Mouse (Mus musculus) lung, postnatal 14 days (tissue): ENCODE measurements at regions not wholly inside any gene's neighbourhood (a gene's known extent, or its start where the extent isn't known, plus 50 kb on each side); places are given as distances from the start of the nearest gene placed in this dataset.
"Not testable (repeated sequence)": the region's sequence is repeated elsewhere in the genome, so short reads cannot be mapped to it uniquely, and the experiment has no call there.

Experiments
- DNase-seq: peaks from one replicate; pipeline ENCODE4 v3.0.0; 2021

DNA sequence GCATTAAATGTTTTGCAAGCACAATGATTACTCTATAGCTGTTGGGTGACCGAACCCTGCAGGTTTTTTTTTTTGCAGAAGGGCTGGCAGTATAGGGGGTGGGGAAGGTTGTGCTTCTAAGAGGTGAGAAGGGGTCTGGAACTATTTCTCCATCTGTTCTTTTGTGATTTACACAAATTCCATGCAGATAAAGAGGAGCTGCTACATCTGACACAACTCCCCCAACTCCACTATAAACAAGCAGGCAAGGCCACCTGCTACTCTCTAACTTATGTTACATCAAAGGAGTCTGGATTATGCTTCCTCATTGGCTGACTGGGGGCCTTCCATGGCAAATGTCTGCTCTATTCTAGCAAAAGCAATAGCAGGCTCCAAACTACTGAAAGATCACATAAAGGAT, 299.2 kb upstream of the Flrt2 start:
- DNase-seq: no peak

DNA sequence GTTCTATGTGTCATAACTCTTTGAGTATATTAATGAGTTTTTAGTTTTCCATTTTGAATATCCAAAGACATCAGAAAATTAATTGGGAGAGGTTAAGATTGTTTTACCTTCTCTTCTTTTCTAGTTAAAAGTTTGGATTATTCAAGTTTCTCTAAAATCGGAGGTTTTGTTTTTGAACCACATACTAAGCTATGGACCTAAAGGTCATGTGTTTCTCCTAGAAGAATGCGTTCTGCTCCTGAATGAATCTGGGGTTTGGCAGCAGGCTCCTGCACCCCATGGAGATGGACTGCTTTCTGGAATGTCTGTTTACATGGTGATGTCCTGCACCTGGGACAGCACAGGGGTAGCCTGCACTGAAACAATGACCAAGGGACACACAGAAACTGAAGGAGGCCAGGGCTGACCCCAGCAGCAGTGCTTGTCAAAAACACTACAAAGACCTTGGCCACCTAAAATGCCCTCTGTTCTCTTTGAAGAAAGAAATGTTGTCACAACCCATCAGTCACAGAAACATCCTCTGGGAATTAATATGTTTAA, 297.0 kb upstream of the Flrt2 start:
- DNase-seq: no peak

DNA sequence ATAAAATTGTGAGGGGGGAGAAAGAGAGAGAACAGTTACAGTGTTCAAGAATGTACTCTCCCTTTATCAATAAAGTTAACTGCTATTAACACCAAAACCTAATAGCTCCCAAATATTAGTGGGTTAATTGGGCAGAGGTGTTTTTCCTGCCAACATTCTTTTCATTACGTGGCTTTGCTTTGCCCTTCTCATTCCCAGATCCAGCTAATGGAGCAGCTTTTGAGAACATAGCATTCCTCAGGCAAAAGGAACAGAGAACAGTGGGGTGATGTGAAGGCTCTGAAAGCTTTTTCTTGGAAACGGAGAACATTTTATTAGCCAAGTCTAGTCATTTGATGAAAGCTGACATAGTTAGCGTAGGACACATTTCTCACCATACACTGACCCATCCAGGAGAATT, 271.2 kb upstream of the Flrt2 start:
- no peak for DNase-seq

DNA sequence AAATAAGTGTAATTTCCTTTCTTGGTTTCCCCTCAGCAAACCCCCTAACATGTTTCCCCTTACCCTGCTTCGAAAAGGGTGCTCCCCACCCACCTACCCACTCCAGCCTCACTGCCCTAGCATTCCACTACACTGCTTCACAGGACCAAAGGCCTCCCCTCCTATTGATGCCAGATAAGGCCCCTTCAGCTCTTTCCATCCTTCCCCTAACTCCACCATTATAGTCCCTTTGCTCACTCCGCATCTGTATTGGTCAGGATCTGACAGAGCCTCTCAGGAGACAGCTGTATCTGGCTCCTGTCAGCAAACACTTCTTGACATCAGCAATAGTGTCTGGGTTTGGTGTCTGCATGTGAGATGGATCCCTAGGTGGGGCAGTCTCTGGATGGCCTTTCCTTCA, 267.3 kb upstream of the Flrt2 start:
- DNase-seq: no peak

DNA sequence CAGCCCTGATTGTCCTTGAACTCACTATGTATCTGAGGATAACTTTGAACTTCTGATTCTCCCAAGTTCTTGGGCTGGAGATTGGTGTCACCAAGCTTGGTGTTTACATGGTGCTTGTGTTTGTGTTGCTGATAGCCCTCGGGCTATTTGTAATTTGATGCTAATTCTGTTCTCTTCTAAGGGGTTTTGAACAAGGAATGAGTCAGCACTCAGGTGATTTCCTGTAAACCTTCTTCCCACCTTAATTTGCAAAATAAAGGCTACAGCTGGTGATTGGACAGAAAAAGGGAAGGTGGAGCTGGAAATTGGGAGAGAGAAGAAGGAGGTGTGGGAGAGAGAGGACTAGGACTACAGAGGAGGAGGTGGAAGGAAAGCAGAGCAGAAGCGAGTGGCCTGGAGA, 254.8 kb upstream of the Flrt2 start:
- DNase-seq: no peak

DNA sequence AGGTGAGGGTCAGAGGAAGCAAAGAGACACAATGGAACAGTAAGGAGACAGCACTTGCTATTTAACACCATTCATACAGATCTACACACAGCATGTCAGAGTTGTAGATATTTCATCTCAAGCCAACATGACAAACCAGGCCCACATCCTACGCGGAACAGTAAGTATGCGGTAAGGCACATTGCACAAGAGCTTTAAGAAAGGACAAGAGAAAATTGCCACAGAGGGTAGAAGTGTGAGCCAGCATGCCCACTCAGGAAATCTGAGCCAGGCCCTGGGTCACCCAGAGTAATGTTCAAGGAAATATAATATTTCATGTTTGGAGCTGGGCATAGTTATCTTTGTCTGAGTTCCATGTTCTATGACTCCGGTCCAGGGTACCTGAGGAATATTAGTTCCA, 234.5 kb upstream of the Flrt2 start:
- DNase-seq: no peak

DNA sequence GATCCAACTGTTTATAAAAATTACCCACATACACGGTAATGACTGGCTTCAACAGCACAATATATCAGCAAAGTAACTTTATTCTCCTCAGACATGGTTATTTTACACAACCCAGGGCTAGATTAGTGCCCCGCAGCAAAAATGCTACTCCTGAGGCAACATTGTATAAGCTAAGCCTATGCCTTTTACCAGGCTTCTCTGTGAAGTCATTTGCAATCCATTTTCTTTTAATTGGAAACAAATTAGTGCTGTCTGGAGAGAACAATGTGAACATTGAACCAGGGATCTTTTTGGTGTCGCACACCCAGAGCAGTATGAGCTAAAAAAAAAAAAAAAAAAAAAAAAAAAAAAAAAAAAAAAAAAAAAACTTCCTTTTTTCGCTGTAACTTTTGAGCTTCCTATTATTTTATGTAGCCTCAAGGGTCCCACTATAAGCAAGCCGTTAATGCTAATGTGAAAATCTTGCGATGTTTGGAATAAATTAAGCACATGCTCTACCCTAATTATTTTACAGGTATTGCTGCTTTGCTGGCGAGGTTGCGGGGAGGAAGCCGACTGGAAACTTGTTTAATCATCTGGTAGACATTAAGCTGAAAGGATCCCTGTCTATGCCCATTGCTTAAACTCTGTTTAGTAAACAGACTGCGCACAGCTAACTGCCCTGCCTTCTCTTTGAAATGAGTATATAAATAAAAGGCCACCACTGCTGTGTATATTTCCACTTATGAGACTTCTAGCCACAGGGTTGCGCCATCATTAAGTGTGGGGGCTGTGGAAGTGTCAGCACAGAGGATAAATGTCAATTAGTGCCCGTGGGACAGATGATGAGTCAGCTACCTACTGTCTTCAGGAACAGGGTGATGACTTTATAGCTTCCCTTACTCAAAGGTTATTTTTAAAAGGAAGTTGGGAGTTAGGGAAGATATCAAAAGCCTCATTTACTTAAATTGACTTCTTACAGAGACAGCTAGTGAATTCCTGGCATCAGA, 225.2 kb upstream of the Flrt2 start:
- no peak for DNase-seq

DNA sequence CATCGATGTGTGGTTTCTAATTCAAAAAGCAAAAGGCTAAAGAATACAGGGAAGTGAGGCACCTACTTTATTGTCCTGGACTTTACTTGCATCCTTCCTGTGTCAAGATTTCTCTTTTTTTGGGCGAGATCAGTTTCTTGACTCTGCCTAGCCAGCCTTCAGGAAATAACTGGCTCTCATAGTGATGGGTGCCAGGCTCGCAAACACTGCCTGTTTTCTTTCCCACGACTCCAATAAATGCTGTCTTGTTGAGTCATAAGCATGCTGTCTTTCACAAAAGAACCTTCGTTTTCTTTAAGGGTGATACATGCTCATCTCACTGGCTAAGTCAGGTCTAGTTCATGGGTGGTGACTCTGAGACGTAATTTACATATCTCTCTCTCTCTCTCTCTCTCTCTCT, 222.1 kb upstream of the Flrt2 start:
- no peak for DNase-seq

DNA sequence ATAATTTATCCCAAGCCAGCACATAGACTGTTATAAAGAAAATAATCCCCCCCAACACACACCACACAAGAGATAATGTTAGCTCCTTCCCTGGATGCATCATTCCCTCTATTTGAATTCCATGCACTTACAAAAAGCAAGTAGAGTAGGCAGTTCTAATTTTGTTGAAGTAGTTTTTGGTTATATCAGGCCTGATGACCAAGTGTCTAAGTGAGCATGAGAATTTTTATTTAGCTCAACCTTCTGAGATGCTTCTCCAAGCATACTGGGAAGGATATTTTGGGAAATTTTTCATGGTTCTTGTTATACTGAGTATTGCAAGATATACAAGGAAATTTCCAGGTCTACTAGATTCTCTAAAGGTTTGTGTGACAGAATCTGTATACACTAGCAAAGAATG, 205.5 kb upstream of the Flrt2 start:
- no peak for DNase-seq

DNA sequence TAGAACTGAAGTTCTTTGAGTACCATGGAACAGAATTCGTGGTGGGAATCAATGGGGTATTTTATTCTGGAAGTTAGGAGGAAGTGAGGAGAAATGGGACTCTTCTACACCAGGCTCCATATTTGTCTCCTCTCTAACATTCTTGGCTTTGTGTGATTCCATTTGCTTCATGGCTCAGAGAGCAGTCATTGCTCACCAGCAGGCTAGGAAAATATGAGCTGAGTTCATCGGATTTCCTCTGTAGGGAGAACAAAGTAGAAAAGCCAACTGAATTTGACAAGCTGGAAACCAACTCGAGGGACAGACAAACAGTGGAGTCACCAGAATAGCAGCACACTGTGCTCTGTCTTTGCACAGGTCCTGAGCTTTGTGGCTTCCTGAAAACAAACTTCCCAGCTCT, 203.7 kb upstream of the Flrt2 start:
- DNase-seq: no peak

DNA sequence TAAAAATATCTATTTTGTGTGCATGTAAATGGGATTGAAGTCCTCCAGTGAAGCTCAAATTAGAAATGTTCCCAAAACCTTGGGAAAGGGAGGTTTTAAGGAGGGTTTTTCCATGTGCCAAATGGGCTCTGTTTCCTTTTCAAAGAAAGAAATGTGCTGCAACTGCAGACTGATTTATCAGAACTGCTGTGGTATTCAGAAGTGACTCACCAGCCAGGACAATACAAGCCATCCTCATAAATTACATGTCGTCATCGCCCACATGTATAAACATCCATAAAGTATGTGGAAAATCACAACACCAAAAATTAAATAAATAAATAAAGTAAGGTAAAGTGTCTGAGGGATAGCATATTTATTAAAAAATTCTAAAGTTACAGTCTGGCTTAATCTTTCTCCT, 202.7 kb upstream of the Flrt2 start:
- no peak for DNase-seq

DNA sequence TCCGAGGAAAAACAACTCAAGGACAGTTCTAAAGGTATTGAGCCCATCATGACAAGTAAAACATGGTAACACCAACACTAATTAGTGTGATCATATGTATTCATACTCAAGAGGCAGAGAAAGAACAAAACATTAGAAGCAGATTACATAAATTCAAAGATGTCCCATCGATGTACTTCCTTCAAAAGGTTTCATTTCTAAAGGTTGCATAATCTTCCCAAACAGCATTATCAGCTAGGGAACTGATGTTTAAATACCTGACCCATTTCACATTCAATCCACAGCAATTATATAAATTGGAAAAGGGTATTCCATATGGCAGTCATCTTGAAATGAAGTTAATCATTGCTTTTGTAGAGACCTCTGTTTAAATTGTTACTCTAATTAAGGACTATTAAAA, 202.2 kb upstream of the Flrt2 start:
- no peak for DNase-seq

DNA sequence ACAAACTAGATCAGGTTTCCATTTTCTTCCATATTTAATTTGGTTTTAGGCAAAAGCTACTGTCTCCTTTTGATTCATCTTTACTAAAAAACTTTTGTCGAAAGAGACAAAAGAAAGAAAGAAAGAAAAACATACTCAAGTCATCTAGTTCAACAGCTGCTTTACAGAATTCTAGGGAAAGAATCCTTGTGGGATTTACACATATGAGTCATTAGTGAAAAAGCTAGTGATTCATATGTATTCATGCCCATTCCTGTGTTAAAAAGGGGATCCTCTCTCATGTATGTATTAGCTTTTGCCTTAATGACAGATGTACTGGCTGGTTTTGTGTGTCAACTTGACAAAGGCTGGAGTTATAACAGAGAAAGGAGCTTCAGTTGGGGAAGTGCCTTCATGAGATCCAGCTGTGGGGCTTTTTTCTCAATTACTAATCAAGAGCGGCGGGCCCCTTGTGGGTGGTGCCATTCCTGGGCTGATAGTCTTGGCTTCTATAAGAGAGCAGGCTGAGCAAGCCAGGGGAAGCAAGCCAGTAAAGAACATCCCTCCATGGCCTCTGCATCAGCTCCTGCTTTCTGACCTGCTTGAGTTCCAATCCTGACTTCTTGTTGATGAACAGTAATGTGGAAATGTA, 200.1 kb upstream of the Flrt2 start:
- DNase-seq: not testable (repeated sequence)

DNA sequence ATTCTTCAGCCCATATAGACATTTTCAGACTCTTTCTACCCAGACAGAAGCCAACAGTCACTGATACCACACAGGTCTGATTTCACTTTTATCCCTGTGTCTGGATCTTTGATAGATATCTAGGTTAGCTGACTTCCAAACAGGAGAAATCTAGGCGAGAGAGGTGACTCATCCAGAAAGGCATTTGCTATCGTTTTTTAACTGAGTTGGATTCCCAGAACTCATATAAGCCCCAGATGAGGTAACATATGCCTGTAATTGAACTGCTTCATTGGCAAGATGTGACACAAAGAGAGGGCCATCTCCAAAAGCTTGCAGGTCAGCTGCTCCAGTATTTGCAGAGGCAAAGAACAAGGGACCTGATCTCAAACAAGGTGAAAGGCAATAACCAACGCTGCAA, 190.6 kb upstream of the Flrt2 start:
- DNase-seq: no peak

DNA sequence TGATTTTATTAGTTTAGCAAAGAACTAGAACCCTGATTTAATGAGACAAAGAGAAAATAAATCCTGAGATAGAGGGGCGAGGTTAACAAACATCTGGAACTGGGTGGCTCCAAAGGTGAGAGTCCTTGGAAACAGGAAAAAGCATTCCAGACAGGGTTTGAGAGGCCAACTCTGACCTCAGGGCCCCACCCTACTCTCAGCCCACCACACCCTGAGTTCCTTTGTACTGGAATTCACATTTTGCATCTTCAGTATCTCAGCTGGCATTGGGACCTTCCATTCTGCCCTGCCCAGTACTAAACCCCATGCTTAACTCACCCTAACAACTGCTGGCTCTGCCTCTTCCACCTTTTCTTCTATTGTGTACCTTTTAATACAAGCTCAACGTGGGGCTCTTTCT, 172.0 kb upstream of the Flrt2 start:
- no peak for DNase-seq

DNA sequence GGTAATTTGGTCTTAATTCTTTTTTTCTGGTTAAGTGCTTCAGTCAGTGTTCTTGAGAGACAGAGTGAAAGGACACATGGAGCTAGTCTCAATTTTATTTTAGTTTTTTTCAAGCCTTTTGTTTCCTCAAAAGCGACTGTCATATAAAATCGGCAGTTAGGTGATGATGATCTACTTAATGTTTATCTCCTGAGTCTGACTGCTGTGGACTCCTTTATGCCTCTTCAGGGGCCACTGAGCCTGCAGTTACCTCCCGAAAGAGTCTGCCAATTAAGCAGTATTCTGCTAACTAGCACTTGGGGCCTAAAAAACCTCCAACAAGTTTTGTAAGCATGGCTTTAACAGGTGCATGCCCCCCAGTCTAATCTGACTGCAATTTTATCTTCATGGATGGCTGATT, 170.0 kb upstream of the Flrt2 start:
- DNase-seq: no peak

DNA sequence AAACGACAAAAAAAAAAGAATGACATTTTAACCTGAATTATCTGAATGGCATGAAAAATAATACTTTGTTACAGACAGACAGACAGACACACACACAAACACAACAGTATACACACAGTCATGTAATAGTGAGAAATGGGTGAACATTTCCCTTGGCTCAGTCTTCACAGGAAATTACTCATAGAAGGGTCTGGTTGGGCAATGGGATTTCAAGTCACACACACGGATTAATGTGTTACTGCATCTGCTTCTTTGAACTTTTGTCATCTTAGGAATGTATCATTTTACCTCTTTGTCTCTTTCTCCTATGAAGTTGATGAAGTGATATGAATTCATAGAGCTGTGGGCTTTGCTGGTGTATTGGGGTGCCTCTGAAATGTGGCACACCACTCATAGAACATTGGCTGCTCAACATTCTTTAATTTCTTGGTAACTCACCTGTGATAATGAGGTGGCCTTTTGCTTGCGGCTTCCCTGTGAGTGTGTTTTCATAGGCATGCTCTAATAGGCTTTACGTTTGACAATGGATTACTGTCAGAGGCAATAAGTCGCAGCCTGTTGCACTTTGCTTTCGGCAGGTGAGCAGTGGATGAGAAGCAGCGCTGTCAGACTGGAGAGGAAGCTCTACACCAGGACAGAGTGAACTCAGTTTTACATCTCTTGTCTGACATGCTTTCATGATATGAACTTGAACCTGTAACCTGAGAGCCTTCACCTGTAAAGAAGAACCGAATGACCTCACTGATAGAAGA, 158.0 kb upstream of the Flrt2 start:
- DNase-seq: no peak

DNA sequence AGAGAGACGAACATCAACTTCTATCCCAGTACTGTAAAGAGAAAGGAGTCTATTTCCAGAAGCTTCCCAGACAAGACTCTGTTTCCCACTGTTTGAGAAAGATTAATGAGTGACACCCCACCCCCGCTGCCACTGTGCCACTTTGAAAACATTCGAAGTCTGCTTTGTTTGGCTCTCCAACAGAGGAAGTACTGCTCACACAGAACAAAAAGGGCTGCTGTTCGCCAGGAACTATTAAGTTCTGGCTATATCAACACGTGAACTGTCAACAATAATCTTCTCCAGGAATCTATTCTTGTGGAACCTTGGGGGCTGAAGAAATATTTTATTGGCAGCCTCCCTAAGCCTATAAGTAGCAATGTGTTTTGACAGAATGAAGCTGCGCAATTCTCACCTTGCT, 144.7 kb upstream of the Flrt2 start:
- no peak for DNase-seq

DNA sequence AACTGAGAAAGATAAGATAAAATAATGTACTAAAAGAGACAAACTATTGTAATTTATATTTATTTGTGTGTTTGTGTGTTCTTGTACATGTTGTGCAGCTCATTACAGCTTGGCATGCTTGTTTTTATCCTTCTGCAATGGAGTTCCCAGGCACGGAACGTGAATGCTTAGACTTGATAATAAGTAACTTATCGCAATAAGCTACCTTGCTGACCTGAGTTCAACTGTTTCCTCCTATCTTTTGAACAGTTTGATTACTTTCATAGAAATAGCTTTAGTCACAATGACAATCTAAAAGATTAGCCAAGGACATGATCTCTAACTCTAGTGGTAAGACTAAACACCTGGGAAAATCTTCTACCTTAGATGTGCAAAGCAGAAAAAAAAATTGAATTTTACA, 138.9 kb upstream of the Flrt2 start:
- DNase-seq: no peak

DNA sequence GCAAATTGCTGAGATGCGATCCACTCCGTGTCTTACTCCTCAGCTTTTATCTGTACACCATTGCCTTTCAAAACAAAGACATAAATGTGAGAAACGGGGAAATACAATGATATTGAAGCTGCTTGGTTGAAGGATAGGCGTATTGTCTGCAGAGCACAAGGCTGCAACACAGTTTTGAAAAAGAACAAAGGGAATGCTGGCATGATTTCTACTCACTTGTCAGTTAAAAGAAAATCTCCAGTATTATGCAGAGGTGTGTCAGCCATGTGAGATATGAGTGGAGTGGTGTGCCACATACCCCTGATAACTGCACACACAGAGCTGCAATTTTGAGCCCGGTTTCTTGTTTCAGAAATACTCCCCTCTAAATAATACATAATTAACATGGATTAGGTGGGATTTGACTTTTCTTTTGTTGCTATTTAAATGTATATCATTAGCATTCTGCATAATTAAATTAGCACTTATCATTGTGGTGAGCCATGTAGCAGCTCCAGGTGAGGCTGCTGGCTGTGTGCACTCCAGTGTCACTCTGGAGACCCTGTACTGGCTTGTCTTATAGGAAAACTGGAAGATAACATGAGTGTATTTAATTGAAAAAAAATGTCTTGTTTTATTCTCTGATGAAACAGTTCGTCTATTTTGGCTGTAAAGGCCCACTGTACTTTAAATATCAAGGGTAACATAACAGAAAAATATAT, 133.2 kb upstream of the Flrt2 start:
- DNase-seq: no peak

DNA sequence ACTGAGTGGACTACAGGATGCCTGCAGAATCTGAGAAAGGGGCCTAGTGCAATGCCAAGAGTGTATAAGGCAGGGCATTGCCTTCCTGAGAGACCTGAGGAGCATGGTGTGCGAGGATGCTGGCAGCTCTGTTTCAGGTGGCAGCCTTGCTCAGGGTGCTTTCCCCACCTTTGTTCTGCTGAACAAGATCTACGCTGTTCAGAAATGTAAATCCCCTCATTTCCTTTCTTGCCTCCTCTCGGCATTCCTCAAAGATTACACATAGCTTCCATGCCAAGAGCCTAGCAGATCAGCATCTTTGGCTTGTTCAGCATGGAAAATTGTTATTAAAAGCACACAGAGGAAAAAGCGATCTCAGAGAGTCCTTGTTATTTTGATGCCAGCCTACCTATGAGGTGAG, 128.6 kb upstream of the Flrt2 start:
- DNase-seq: no peak

DNA sequence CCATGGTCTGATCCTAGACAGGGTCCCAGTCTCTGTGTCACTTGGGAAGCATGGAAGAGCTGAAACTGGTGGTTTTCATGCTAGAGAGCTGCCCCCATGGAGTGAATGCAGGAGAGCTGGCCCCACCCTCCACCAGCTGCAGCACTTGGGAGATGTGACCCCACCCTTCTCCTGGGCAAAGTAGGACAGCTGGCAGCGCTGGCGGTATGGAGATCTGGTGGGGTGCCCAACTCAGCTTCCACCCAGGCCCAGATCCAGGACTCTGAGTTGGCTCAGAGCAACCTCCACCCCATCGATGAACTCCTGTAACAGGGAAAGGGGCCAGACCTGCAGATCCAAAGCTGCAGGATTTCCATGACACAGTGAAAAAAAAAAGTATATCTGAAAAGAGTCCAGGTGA, 115.3 kb upstream of the Flrt2 start:
- DNase-seq: no peak

DNA sequence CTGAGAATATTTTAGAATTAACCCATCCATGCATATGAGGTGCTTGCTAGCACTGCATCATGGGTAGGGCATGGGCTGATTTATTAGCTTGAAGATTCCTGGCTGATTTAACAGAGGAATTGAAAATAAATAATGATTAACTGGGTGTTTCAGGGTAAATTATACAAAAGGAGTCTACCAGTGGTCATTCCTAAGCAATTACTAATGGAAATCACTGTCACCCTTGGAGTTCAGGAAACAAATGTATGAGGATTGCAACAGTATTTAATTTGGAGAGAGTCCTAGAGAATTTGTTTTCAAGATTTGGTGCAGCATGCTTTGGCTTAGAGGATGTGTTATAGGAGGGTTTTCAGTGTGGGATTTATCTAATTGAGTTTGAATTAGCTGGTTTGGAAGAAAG, 103.0 kb upstream of the Flrt2 start:
- no peak for DNase-seq
